Mouse (Mus musculus) brown adipose tissue, adult 24 weeks (tissue): ENCODE measurements around the gene Gm5072. TPM values are rescaled to one million over a fixed set of nuclear protein-coding genes. Genes with fewer than 3 reads are reported as not detected.
"Not testable (repeated sequence)": the region's sequence is repeated elsewhere in the genome, so short reads cannot be mapped to it uniquely, and the experiment has no call there.

ENCODE experiments used
- H3K27ac ChIP-seq: fragments of 200-500 bp; replicated peaks from 2 replicates; pipeline ENCODE4 v1.5.1; 2012; ENCODE audit warnings: low read depth, mild to moderate bottlenecking, low read length
- H3K4me1 ChIP-seq: fragments of 200-500 bp; 2 replicates; pipeline ENCODE4 v1.6.1; 2012; ENCODE audit warnings: low read length, mixed read lengths; ENCODE audit not compliant: control insufficient read depth, insufficient read depth, insufficient read length
- H3K4me3 ChIP-seq: fragments of 200-500 bp; 2 replicates; pipeline ENCODE4 v1.5.1; 2012; ENCODE audit warnings: low read depth, mild to moderate bottlenecking, low read length, moderate library complexity; ENCODE audit not compliant: insufficient read depth
- polyA plus RNA-seq: library from polyadenylated mRNA; stranded (reverse); fragments of >200 nt; gene quantifications from 2 replicates; pipeline ENCODE4 v1.2.4, GENCODE M21; 2012; ENCODE audit not compliant: missing spikeins, insufficient read depth, insufficient read length

Gm5072 gene
- polyA plus RNA-seq: not detected in 2 replicates

DNA sequence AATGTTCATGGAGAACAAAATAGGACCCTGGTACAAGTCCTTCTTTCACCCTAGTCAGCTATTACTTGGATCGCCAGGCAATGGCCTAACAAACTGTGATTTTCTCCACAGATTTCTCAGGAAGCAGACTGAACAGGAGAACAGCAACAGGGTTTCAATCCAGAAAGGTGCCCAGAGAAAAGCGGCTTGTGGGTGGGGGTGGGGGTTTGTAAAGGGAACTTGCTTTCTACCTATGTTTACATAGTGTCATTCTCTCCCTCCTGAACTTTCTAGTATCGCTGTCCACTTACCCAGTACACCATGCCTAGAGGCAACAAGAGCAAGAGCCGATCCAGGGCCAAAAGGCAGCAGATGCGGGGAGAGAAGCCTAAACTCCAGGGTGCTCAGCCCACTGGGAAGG, at the start of gene Gm5072:
Gene Gm5072, plus strand, starts transcription at position 301 of the 400 bp plus-strand sequence.
- H3K27ac ChIP-seq, H3K4me1 ChIP-seq, H3K4me3 ChIP-seq: not testable (repeated sequence)

Other genes starting within 250 kb of the Gm5072 start
- gene Mageb2, start 60.8 kb upstream of the Gm5072 start, polyA plus RNA-seq: not detected in 2 replicates
- not detected in 2 replicates for gene Gm8914, start 87.6 kb downstream of the Gm5072 start, polyA plus RNA-seq
- not detected in 2 replicates for gene 1700084M14Rik, start 183.4 kb downstream of the Gm5072 start, polyA plus RNA-seq
- not detected in 2 replicates for gene Gm14781, start 239.7 kb downstream of the Gm5072 start, polyA plus RNA-seq